Mouse (Mus musculus) brain, embryonic 18.5 days (tissue): Measurements from ENCODE around the gene Pak2.

Source experiments
- DNase-seq: peaks from one replicate; pipeline ENCODE4 v3.0.0-alpha.2; 2012; ENCODE audit warnings: low read depth, low spot score

The Pak2 gene

GRCm38 (mm10) chr16:32078991-32079511 lies at the start of gene Pak2:
Gene Pak2 (minus strand): TSS chr16:32079342.
- DNase-seq = peak; percentile 74

GRCm38 (mm10) chr16:32127046-32127445 lies 47.9 kb upstream of the Pak2 start:
- DNase-seq = no peak

- DNase-seq = no peak
These were observed 46.2 kb upstream of the Pak2 start for GRCm38 (mm10) chr16:32125364-32125763.

GRCm38 (mm10) chr16:32124444-32125335 lies 45.5 kb upstream of the Pak2 start:
- no peak for DNase-seq

GRCm38 (mm10) chr16:32124020-32124419 lies 44.9 kb upstream of the Pak2 start:
- DNase-seq = no peak

GRCm38 (mm10) chr16:32120454-32120853 lies 41.3 kb upstream of the Pak2 start:
- DNase-seq = no peak

- no peak for DNase-seq
These were observed 37.0 kb upstream of the Pak2 start for GRCm38 (mm10) chr16:32116186-32116585.

- no peak for DNase-seq
These were observed 36.6 kb upstream of the Pak2 start for GRCm38 (mm10) chr16:32115781-32116180.

- peak; percentile 28 for DNase-seq
These were observed 36.0 kb upstream of the Pak2 start for GRCm38 (mm10) chr16:32114968-32115695.

GRCm38 (mm10) chr16:32114406-32114805 lies 35.3 kb upstream of the Pak2 start:
- DNase-seq = no peak

GRCm38 (mm10) chr16:32113541-32114218 lies 34.5 kb upstream of the Pak2 start:
- no peak for DNase-seq

- no peak for DNase-seq
These were observed 32.0 kb upstream of the Pak2 start for GRCm38 (mm10) chr16:32110951-32111699.

- no peak for DNase-seq
These were observed 29.4 kb upstream of the Pak2 start for GRCm38 (mm10) chr16:32108578-32108977.

GRCm38 (mm10) chr16:32108170-32108569 lies 29.0 kb upstream of the Pak2 start:
- no peak for DNase-seq

GRCm38 (mm10) chr16:32107342-32108045 lies 28.4 kb upstream of the Pak2 start:
- DNase-seq = no peak

- no peak for DNase-seq
These were observed 26.6 kb upstream of the Pak2 start for GRCm38 (mm10) chr16:32105698-32106097.

- DNase-seq = no peak
These were observed 23.2 kb upstream of the Pak2 start for GRCm38 (mm10) chr16:32102295-32102694.

GRCm38 (mm10) chr16:32099638-32100150 lies 20.6 kb upstream of the Pak2 start, which contains the start of the genes Pigx and Cep19:
Gene Pigx (minus strand): TSS chr16:32099740.
Gene Cep19 (plus strand): TSS chr16:32099800.
- peak; percentile 74 for DNase-seq

- DNase-seq = no peak
These were observed 19.9 kb upstream of the Pak2 start for GRCm38 (mm10) chr16:32098897-32099637.
